Mouse (Mus musculus) skeletal muscle tissue, adult 2 months (tissue): ENCODE data around the gene Pcyox1.

Experiments used
- DNase-seq: peaks from one replicate; pipeline ENCODE4 v3.0.0-alpha.2; 2012; ENCODE audit warnings: low read depth, low spot score

Gene Pcyox1

DNA sequence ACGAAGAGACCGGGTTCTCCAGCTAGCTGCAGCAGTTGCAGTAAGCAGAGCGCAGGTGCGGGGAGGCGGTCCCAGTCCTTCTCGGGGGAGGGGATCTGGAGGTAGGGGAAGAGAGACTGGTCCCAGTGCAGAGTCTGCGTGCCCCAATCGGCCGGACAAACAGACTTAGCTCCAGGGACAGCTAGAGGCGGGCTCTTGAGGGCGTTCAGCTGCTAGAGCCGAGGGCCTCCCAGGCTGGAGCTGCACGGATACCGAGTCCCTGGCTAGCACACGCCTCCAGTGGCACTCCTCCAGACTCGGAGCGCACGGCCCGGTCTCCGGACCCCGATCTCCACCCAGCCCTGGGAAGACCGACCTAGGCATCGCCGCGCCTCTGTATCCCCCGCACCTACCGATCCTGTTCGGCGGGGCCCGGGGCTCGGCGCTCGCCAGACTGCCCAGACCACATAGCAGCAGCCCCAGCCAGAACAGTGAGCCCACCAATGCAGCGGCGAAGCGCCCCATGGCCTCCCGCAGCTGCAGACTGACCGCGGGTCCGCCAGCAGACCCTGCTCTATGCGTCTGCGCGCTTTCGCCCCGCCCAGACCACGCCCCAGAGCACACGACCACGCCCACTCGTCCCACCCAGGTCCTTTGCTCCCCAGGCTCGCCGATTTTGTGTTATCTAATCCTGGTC is at the start of gene Pcyox1:
TSS of gene Pcyox1 (minus strand) at position 574 of the 676 bp plus-strand sequence.
- DNase-seq: peak; percentile 77

DNA sequence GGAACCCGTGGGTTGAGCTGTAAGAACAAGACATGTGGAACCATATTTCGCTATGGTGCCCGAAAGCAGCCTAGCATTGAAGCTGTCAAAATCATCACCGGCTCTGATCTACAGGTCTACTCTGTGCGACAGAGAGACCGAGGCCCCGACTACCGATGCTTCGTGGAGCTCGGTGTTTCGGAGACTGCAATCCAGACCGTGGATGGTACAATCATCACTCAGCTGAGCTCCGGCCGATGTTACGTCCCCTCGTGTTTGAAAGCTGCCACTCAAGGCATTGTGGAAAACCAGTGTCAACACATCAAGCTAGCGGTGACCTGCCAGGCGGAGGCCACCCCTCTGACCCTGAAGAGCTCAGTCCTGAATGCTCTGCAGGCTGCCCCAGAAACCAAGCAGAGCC is 48.6 kb upstream of the Pcyox1 start:
- DNase-seq: no peak

DNA sequence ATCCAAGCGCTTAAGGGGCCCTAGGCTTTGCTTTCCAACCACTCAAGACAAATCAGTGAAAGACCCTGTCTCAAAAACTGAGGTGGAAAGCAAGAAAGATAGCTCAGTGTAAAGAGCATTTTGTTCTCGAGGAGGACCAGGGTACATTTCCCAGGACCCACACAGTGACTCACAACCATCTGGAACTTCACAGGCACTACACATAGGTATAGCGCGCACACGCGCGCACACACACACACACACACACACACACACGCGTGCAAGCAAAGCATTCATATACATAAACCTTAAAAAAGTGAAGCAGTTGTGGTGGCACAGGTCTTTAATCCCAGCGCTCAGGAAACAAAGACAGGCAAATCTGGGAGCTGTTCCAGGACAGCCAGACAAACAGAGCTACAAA is 44.6 kb upstream of the Pcyox1 start:
- DNase-seq: no peak

DNA sequence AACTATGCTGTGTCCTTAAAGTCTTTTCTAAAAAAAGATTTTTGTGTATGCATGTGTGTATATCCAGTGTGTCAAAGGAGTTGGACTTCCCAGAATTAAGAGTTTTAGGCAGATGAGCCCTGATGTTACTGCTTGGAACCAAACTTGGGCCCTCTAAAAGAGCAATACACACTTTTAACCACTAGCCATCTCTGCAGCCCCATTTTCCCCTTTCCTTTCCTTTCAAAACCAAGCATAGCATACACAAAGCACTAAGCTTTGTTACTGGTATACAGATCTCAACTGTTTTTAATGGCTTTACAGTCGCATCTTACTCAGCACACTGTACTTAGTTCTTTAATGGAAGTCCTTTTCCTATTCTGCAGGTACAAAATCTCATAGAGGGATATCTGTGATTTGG is 42.6 kb upstream of the Pcyox1 start:
- DNase-seq: no peak

DNA sequence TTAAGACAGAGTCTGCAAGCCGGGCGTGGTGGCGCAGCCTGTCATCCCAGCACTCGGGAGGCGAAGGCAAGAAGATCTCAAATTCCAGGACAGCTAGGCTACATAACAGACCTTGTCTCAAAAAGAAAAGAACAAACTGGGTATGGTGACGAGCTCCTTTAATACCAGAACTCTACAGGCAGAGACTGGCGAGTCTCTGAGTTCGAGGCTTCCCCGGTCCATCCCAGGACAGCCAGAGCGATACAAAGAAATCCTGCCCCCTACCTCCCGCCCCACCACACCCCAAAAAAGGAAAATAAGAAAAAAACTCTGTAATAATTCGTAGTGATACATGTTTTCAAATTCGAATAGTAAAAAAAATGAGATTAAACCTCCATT is 42.2 kb upstream of the Pcyox1 start:
- no peak for DNase-seq

DNA sequence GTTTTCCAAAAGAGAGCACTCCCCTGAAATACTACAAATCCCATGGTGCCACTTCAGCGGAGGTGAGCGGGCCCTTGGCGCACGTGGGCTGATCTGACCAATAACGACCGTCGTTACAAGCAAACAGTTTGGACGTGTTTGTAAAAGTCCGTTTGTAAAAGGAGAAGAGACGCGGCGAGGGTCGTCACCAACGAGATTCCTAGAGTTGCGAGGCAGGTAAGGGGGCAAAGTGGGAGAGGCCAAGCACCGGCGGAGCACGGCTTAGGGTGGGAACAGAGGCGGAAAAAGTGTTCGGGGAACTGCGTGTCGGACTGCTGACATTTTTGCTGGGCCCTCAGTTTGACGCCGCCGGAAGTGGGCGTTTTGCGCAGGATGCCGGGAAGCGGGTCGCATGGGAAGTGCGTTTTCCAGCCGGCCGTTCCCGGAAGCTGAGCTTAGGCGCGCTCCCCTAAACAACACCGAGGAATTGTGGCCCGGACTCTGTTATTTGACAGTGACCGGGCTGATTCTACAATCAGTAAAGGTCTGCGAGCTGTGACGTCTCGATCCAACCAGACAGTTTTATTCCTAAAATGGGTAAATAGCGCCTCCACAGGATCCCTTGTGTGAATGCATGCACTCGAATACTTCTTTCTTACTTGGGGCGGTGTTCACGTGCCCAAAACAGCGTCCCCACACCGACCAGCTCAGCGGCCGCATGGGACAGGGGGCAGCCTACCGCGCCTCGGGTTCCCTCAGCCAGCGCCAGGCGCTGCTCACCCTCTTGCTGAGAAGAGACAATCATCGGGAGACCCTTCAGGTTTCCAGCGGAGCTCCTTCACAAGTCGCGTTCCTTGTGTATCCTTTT is 41.5 kb upstream of the Pcyox1 start, which contains the start of gene C87436:
TSS of gene C87436 (plus strand) at position 103 of the 847 bp plus-strand sequence.
- peak; percentile 94 for DNase-seq

DNA sequence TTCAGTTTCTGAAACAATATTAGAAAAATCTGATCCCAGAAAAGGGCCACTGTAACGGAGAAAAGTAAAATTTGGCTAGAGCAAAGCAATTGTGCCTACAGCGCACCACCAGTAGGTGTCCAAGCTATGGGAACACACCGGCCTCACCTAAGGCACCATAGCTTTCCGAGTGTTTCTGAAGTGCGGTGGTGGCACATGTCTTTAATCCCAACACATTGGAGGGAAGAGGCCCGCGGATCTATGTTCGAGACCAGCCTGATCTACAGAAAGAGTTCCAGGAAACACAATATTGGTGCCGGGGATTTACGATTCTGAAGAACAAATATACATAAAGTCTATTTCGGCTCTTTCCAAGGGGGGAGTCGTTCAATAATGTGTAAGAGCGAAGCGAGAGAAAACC is 40.8 kb upstream of the Pcyox1 start:
- DNase-seq: peak; percentile 36

DNA sequence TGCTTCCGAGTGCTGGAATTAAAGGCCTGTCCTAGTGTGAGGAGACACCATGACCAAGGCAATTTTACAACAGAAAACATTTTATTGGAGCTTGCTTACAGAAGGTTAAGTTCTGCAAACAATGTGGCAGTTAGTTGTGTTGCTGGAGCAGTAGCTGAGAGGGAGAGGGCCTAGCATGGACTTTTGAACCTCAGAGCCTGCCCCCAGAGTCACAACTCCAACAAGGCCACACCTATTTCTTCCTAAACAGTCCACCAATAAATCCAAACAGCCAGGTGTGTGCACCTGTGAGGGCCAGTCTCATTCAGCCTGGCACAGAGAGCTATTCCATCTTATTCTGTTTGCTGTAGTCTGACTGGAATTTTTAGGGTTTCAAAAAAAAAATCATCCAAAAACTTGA is 36.7 kb upstream of the Pcyox1 start:
- no peak for DNase-seq

DNA sequence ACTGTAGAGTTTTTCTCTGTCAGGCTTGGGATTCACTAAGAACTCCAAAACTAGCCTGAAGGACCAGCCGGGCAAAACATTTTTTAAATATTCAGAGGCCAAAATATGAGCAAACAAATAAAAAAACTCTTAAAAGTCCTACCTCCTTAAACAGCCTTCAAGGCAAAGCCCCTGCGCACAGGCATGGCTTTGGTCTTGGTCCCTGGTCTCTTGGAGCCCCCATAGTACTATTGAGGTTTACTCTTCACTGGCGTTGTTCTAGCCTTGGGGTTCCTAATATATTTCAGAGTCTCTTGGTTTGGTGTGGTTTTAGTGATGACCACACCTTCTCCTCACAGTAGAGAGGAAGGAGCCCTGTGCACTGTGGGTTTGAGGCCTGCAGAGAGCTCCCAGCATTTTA is 34.6 kb upstream of the Pcyox1 start:
- no peak for DNase-seq

DNA sequence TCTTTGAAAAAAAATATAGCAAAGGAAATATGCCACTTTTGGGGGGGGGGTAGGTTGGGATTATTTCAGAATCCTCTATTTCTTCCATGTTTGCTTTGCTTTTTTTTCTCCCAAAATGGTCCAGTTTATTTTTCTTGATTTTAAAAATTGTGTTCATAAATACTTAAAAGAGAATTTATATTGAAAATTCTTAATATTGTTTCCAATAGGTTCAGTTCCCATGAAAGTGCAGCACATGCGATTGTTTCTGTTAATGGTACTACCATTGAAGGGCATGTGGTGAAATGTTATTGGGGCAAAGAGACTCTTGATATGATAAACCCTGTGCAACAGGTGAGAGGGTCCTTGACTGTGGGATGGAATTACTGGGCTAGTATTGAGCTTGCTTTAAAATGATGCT is 29.4 kb upstream of the Pcyox1 start, which contains the start of gene Gm44790:
TSS of gene Gm44790 (plus strand) at position 301 of the 400 bp plus-strand sequence.
- DNase-seq: no peak

DNA sequence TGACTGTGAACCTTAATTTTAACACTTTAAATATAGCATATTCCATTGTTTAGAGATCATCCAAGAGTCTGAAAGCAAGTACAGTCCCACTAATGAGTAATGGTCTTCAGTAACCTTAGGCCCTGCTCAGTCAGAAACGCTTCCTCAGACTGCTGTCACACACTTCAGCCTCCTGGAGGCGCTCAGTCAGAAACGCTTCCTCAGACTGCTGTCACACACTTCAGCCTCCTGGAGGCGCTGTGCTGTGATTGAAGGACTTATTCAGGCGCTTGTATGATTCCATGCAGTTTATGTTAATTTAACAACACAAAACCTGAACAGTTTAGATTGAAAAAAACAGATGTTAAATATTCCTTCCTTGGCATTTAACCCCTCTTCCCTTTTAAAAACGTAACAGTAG is 23.5 kb upstream of the Pcyox1 start:
- no peak for DNase-seq

DNA sequence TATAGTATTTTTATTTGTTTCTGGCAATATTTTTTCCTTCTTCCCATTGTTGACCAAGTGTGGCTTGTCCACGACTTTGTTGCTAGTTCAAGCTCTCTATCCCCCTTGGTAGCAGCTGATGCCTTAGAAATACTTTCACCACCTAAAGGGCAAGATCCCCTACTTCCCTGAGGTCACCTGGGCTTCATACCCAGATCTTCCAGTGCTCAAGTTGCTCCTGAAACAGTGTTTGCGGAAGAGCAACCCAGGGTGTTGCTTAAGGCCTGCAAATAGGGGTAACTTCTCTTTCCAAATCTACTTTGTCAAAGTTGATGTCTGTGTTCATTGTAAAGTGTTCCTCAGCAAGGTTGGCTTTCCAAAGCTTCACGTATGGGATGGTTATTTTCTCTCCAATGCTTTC is 22.3 kb upstream of the Pcyox1 start:
- no peak for DNase-seq

DNA sequence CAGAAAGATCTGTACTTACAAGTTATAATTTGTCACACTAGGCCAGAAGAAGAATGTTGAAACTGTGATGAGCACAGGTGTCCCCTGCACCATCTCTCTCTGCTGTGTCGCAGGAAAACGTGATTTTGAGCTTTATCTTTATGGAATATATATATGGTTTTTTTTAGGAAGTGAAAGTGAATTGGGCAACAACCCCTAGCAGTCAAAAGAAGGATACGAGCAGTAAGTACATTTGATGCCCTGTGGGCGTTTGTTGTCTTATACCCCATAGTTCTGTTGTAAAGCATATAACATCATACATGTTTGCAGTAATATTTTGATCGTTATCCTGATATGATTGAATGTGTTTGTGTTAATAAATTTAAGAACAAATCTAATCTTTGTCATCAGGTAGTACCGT is 21.8 kb upstream of the Pcyox1 start:
- no peak for DNase-seq

DNA sequence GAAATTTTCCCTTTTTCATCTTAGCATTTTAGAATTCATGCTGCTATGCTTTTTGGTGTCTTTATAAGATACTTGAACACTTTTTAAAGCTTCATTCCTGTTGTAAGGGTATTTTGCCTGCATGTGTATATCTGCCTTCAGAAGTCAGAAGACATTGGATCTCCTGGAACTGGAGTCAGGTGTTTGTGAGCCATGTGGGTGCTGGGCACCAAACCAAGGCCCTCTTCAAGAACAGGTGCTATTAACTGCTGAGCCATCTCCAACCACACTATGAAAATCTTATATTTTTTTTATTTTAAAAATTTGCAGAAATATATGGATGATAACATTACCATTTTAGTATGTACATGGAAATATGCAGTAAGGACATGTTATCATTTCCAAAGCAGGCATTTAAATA is 9.4 kb upstream of the Pcyox1 start:
- DNase-seq: peak; percentile 66

DNA sequence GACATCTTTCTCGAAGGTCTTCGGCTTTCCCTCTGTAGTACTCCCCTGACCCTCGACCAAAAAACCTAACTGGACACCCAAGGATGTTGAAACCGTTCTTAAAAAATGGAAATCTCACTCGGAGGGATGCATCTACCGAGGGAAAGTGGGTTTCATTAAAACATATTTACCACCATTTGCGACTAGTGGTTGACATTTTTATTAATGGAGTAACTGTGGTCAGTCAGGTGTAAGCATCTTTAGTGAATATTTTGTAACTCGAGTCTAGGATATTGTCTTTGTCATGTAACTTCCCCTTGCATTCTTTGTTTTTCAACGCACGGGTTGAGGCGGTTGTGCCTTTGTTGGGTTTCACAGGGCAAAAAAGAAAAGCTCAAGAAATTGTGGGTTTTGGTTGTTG is 8.0 kb upstream of the Pcyox1 start:
- no peak for DNase-seq

DNA sequence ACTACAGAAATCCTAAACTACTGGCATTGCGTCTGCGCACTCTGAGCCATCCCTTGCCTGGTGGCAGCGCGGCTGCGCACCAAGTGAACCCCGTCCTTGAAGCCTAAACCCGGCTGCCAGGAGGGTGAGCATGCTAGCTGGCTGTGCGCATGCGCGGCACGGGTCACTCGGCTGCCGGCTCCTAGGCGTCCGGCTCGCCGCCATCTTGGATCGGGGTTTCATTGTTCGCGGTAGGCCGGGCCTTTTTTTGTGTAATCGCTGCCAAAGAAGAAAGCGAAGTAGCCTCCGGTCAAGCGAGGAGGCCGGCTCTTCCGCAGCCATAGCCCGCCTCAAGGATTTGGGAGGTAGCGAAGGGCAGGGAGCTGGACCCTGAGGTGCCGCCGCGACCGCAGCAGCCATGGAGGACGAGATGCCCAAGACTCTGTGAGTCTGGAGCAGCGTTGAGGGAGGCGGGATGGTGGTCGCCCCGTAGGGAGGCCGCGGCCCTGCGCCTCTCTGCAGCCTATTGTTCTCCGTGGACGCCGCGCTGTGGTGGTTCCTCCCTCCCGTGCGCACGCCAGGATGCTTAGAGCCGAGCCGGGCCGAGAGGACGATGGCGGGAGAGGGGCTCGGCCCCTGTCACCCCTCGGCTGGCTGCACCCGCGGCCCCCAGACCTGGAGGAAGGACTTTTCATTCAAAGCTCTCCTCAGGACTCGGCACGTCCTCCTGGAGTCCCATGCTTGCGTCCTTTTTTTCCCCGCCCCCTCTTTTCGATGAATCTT is 7.3 kb upstream of the Pcyox1 start, which contains the start of gene Tia1:
TSS of gene Tia1 (plus strand) at position 120 of the 762 bp plus-strand sequence.
- DNase-seq: peak; percentile 99

DNA sequence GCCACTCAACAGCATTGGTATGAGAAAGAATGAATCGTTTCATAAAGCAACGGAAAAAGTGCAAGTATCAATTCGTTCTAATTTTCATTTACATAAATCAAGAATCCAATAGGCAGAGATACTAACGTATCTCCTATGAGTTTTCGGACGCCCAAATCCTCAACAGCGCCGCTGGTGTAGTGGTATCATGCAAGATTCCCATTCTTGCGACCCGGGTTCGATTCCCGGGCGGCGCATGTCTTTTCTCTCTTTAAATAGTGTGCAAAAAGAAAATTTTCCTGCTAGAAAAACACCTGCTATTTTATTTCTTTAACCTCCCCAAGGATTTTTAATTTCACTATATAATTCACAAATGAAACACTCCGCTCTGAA is 6.8 kb upstream of the Pcyox1 start:
- DNase-seq: peak; percentile 87

DNA sequence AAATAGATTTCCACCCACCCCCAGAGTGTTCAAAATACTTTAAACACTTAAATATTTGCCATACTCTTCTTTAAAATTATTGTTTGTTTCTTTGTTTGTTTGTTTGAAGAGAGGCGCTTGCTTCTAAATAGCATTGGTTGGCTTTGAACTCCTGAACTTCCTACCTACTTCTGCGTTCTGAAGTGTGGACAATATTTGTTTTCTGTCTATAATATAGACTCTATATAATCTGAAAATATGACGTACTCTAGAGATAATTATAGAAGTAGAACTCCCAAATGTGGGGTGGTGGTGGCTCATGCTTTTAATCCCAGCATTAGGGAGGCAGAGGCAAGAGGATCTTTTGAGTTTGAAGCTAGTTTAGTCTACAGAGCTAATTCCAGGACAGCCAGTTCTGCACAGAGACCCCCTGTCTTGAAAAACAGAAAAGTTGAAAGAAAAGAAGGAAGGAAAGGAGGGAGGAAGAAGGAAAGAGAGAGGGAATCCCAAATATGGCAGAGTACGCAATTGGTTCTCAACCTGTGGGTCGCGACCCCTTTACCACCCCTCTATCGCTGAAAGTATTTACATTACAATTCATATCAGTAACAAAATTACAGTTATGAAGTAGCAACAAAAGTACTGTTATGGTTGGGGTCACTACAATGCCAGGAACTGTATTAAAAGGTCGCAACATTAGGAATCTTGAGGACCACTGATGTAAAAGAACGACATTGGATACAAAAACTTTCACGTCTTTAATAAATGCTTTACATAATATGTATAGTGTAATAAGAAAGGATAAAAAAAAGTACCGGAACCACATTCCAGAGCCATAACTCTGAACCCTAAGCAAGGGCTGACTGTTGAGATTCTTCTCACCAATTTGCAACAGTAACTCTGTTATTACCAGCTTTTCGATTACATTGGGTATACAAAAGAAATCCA is 6.0 kb upstream of the Pcyox1 start:
- no peak for DNase-seq

DNA sequence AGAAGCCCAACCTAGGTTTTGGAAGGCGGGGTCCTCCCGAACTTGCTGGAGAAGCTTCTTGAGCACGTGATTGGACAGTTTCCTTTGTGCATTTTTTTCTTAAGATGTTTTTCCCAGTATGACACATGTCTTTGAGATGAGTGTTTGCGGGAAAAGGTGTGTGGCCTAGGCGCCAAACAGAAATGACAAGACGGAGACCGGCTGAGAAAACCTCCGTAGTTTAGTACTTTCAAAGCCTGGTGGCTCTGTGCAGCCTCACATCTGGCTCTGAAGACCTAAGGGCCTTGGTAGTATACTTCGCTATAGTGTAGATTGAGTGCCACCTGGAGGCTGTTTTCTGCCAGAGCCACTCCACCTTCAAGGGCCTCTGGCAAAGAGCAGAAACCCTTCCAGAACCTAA is 4.0 kb upstream of the Pcyox1 start:
- peak; percentile 61 for DNase-seq

DNA sequence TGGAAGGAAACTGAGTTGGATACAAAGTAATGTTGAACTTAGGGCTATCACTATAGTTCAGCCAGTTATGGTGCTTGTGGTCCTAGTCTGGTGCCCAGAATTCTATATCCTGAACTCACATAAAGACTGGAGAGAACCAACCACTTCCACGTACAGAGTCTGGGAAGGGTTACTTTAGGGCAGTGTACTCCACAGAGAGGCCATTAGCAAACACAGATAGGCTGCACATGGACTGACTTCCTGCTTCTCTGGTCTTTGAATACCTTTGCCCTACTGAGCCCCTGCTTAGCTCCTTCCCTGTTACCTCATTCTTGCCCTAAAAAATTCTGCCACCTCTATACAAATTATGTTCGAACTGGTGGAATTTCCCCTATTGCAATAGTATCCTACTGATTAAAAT is 3.0 kb upstream of the Pcyox1 start:
- DNase-seq: no peak

DNA sequence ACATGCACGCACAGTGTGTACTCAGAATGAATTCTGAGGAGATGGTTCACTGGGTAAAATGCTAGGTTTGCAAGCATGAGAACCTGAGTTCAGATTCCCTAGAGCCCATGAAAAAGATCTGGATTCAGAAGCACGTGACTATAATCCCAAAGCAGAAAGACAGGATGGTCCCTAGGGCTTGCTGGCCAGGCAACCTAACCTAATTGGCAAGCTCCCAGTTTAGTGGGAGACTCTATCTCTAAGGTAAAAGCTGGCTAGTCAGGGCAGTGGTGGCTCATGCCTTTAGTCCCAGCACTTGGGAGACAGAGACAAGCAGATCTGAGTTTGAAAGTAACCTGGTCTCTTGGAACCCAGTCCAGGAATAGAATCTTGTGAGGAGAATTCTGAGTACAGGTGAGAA is 2.0 kb upstream of the Pcyox1 start:
- DNase-seq: no peak
